Mouse (Mus musculus) MEL (cell line): Measurements from ENCODE around the gene Tmprss7. TPM values are rescaled to one million over a fixed set of nuclear protein-coding genes. Genes with fewer than 3 reads are reported as not detected.
A peak's percentile ranks its signal among the peaks of the same experiment; 100 is the strongest.

Experiments used
- DNase-seq: peaks from one replicate; pipeline ENCODE4 v3.0.0; 2011; ENCODE audit warnings: low read depth, low spot score
- H3K27ac ChIP-seq: 2 replicates; pipeline ENCODE4 v1.5.1; 2012; ENCODE audit warnings: low read depth, mild to moderate bottlenecking, control low read depth, low read length, moderate library complexity; ENCODE audit not compliant: control insufficient read depth
- H3K27me3 ChIP-seq, 2 experiments: fragments of 150-350 bp in 1 of 2; sonication (generic) in 1 of 2; 2 replicates each; pipeline ENCODE4 v1.6.1; 2012; ENCODE audit warnings: low read length in 2 of 2, mild to moderate bottlenecking in 2 of 2, improper control_type of control experiment in 1 of 2, moderate library complexity in 1 of 2; ENCODE audit not compliant: insufficient read depth in 2 of 2, control insufficient read depth in 1 of 2
- H3K36me3 ChIP-seq, 2 experiments: 2 replicates each; pipeline ENCODE4 v1.6.1; 2012 to 2014; ENCODE audit warnings: low read length in 2 of 2, improper control_type of control experiment in 1 of 2, inconsistent platforms in 1 of 2, mild to moderate bottlenecking in 1 of 2; ENCODE audit not compliant: insufficient read depth in 2 of 2, control insufficient read depth in 1 of 2
- H3K4me1 ChIP-seq, 2 experiments: fragments of 150-350 bp in 1 of 2; sonication (generic) in 1 of 2; 2 replicates each; pipeline ENCODE4 v1.6.1; 2012; ENCODE audit warnings: low read length in 2 of 2, improper control_type of control experiment in 1 of 2, mild to moderate bottlenecking in 1 of 2; ENCODE audit not compliant: insufficient read depth in 2 of 2, control insufficient read depth in 1 of 2
- H3K4me3 ChIP-seq, 2 experiments: fragments of 150-350 bp in 1 of 2; sonication (generic) in 1 of 2; 2 replicates each; pipeline ENCODE4 v1.5.1; 2012; ENCODE audit warnings: low read depth in 2 of 2, low read length in 2 of 2, mild to moderate bottlenecking in 2 of 2, moderate library complexity in 2 of 2, control low read depth in 1 of 2, improper control_type of control experiment in 1 of 2; ENCODE audit not compliant: control insufficient read depth in 1 of 2, insufficient read depth in 1 of 2
- H3K79me2 ChIP-seq: 2 replicates; pipeline ENCODE4 v1.6.1; 2012; ENCODE audit warnings: mild to moderate bottlenecking, low read length, moderate library complexity; ENCODE audit not compliant: control insufficient read depth, poor library complexity, insufficient read depth
- H3K9ac ChIP-seq: 2 replicates; pipeline ENCODE4 v1.6.1; 2012; ENCODE audit warnings: low read depth, mild to moderate bottlenecking, control low read depth, low read length, moderate library complexity; ENCODE audit not compliant: control insufficient read depth, poor library complexity, severe bottlenecking
- H3K9me3 ChIP-seq: fragments of 150-350 bp; sonication (generic); replicated peaks from 2 replicates; pipeline ENCODE4 v1.6.1; 2012; ENCODE audit warnings: mild to moderate bottlenecking, low read length, improper control_type of control experiment, moderate library complexity; ENCODE audit not compliant: insufficient read depth
- BHLHE40 ChIP-seq: IDR thresholded peaks from 2 replicates; pipeline ENCODE4 v1.6.1; 2012; ENCODE audit warnings: low read depth, mild to moderate bottlenecking, inconsistent platforms, low read length, improper control_type of control experiment, borderline replicate concordance
- CHD1 ChIP-seq: IDR thresholded peaks from 2 replicates; pipeline ENCODE4 v1.6.1; 2012; ENCODE audit warnings: low read depth, mild to moderate bottlenecking, inconsistent platforms, low read length, improper control_type of control experiment
- CTCF ChIP-seq, 3 experiments: IDR thresholded peaks in 2 of 3; conservative IDR thresholded peaks in 1 of 3; 2 replicates each; pipeline ENCODE4 v1.5.1; 2011 to 2012; ENCODE audit warnings: low read length in 3 of 3, low read depth in 2 of 3, mild to moderate bottlenecking in 2 of 3, improper control_type of control experiment in 1 of 3, inconsistent platforms in 1 of 3, mixed read lengths in 1 of 3, moderate library complexity in 1 of 3; ENCODE audit not compliant: control insufficient read depth in 1 of 3, insufficient read depth in 1 of 3, poor library complexity in 1 of 3, severe bottlenecking in 1 of 3
- GABPA ChIP-seq: IDR thresholded peaks from 2 replicates; pipeline ENCODE4 v1.6.1; 2012; ENCODE audit warnings: low read depth, mild to moderate bottlenecking, inconsistent platforms, low read length, improper control_type of control experiment, moderate library complexity
- GATA1 ChIP-seq: IDR thresholded peaks from 2 replicates; pipeline ENCODE4 v1.6.1; 2011; ENCODE audit warnings: low read depth, low read length, improper control_type of control experiment
- MXI1 ChIP-seq: IDR thresholded peaks from 2 replicates; pipeline ENCODE4 v1.6.1; 2011; ENCODE audit warnings: mild to moderate bottlenecking, low read depth, low read length, improper control_type of control experiment
- NELFE ChIP-seq: IDR thresholded peaks from 2 replicates; pipeline ENCODE4 v1.6.1; 2011; ENCODE audit warnings: low read depth, low read length, improper control_type of control experiment
- POLR2A ChIP-seq, 2 experiments: IDR thresholded peaks; 2 replicates each; pipeline ENCODE4 v1.6.1; 2011 to 2012; ENCODE audit warnings: low read length in 2 of 2, mild to moderate bottlenecking in 2 of 2, control low read depth in 1 of 2, improper control_type of control experiment in 1 of 2, low read depth in 1 of 2, moderate library complexity in 1 of 2; ENCODE audit not compliant: control insufficient read depth in 1 of 2, insufficient read depth in 1 of 2, poor library complexity in 1 of 2
- POLR2AphosphoS5 ChIP-seq: IDR thresholded peaks from 2 replicates; pipeline ENCODE4 v1.6.1; 2012; ENCODE audit warnings: low read depth, borderline replicate concordance, mild to moderate bottlenecking, inconsistent platforms, low read length, moderate library complexity, mixed read lengths
- RAD21 ChIP-seq: IDR thresholded peaks from 2 replicates; pipeline ENCODE4 v1.6.1; 2011; ENCODE audit warnings: mild to moderate bottlenecking, low read depth, low read length, improper control_type of control experiment
- RCOR1 ChIP-seq: IDR thresholded peaks from 2 replicates; pipeline ENCODE4 v1.6.1; 2012; ENCODE audit warnings: low read depth, mild to moderate bottlenecking, inconsistent platforms, low read length, improper control_type of control experiment
- SIN3A ChIP-seq: IDR thresholded peaks from 2 replicates; pipeline ENCODE4 v1.6.1; 2012; ENCODE audit warnings: low read length, improper control_type of control experiment, inconsistent platforms
- SMC3 ChIP-seq: IDR thresholded peaks from 2 replicates; pipeline ENCODE4 v1.6.1; 2011; ENCODE audit warnings: low read depth, low read length, improper control_type of control experiment
- TAL1 ChIP-seq: IDR thresholded peaks from 2 replicates; pipeline ENCODE4 v1.6.1; 2012; ENCODE audit warnings: mild to moderate bottlenecking, inconsistent platforms, low read length, moderate library complexity, mixed read lengths
- TBP ChIP-seq: IDR thresholded peaks from 2 replicates; pipeline ENCODE4 v1.8.0; 2011; ENCODE audit warnings: low read depth, low read length, improper control_type of control experiment
- TCF12 ChIP-seq: IDR thresholded peaks from 2 replicates; pipeline ENCODE4 v1.6.1; 2014; ENCODE audit warnings: low read depth, mild to moderate bottlenecking, inconsistent platforms, low read length, improper control_type of control experiment, moderate library complexity
- USF1 ChIP-seq: IDR thresholded peaks from 2 replicates; pipeline ENCODE4 v1.6.1; 2014; ENCODE audit warnings: low read depth, mild to moderate bottlenecking, inconsistent platforms, low read length, improper control_type of control experiment, moderate library complexity
- ZC3H11A ChIP-seq: IDR thresholded peaks from 2 replicates; pipeline ENCODE4 v1.6.1; 2012; ENCODE audit warnings: low read depth, mild to moderate bottlenecking, inconsistent platforms, low read length, improper control_type of control experiment
- ZMIZ1 ChIP-seq: IDR thresholded peaks from 2 replicates; pipeline ENCODE4 v1.6.1; 2012; ENCODE audit warnings: low read depth, mild to moderate bottlenecking, inconsistent platforms, low read length, improper control_type of control experiment, moderate library complexity
- ZNF384 ChIP-seq: IDR thresholded peaks from 2 replicates; pipeline ENCODE4 v1.6.1; 2012; ENCODE audit warnings: low read depth, mild to moderate bottlenecking, inconsistent platforms, low read length, improper control_type of control experiment
- polyA plus RNA-seq, 2 experiments: library from polyadenylated mRNA; stranded (reverse) in 1 of 2; unstranded in 1 of 2; fragments of >175 nt in 1 of 2; fragments of >200 nt in 1 of 2; gene quantifications; 2 replicates each; pipeline versions ENCODE4 v1.2.1 to v1.2.4; 2012; ENCODE audit warnings: low replicate concordance in 2 of 2, low read depth in 1 of 2; ENCODE audit not compliant: insufficient read length in 2 of 2, insufficient read depth in 1 of 2, missing spikeins in 1 of 2
- total RNA-seq: library from RNA; depleted of rRNA; stranded (reverse); fragments of 300-350 nt; gene quantifications from 2 replicates; pipeline ENCODE4 v1.2.3, GENCODE M21; 2012

Tmprss7 gene
- total and polyA plus RNA-seq, 3 experiments, result 0.04 TPM; not detected in 1

DNA sequence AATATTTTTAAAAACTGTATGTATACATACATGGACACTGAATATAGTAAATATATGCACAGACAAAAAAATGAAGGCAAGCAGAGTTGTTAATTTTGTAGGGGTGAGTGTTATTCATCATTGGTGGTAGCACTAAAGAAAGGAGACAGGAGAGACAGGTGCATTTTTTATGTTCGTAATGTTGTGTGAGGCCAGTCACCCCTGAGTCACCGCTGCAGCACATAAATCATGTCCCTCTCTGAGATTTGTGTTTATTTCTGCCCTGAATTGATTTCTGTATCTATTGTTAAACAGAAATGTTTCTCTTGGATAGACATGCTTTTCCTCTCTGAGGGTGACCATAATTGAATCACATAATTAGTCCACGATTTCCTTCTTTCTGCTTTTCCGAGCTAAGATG, 61.0 kb downstream of the Tmprss7 start:
- Histone ChIP-seq H3K27ac (no peak overlapping the region), H3K4me1 (no peaks in the 10 kb centered on the region), H3K36me3 (no peaks in the 10 kb centered on the region), H3K79me2 (no peaks in the 10 kb centered on the region), H3K9me3 (no peaks in the 10 kb centered on the region), H3K9ac (no peak overlapping the region), H3K27me3 (no peaks in the 10 kb centered on the region; a peak in 1 of 4 replicates), H3K4me3 (no peak overlapping the region)
- DNase-seq, result no peak
- TF ChIP-seq RCOR1 (no peak), MXI1 (no peak), POLR2AphosphoS5 (no peak), NELFE (no peak), POLR2A (IDR thresholded peaks at IDR 0.05; ENCODE audit: control insufficient read depth in 1 of 2, insufficient read depth in 1 of 2, low read depth in 1 of 2, low read length in 2 of 2, poor library complexity in 1 of 2) (no peak)

DNA sequence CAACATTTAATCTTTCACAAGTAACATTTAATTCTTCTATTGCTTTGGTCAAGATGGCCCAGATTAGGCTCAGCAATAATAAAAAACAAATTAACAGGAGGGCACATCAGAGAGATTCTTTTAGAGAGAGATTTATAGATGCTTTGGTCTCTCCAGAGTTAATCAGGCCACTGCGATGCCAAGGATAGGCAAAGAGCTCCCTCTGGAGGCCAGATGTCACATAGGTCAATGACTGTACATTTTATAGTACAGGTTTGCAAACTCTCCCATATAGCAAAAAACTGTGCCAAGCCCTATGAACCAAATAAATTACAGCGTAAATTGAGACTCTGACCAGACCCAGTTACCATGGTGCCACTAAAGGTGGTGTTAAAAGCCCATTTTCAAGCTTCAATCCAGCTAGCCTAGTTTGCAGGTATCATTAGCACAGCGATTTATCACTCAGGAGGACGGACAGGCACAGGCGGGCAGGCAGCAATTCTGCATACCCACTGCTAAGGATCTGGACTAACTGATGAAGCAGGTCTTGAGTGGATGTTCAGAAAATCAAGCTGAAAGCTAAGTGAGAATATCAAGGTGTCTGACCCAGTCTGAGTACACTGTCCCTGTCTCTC, 63.0 kb downstream of the Tmprss7 start:
- Histone ChIP-seq H3K27me3 (no peaks in the 10 kb centered on the region), H3K27ac (no peak overlapping the region), H3K9ac (no peak overlapping the region), H3K4me1 (no peaks in the 10 kb centered on the region), H3K9me3 (no peaks in the 10 kb centered on the region), H3K79me2 (no peaks in the 10 kb centered on the region)
- peak; percentile 70 for DNase-seq
- TF ChIP-seq POLR2AphosphoS5 (no peak), CHD1 (no peak), BHLHE40 (no peak), CTCF (IDR thresholded peaks at IDR 0.05 in 2 of 3, conservative IDR thresholded peaks at IDR 0.05 in 1 of 3; ENCODE audit: control insufficient read depth in 1 of 3, insufficient read depth in 1 of 3, low read depth in 2 of 3, low read length in 3 of 3, poor library complexity in 1 of 3, severe bottlenecking in 1 of 3) (peak; percentile 69 to 88 (median 73)), ZC3H11A (peak; percentile 84), SMC3 (peak; percentile 86), TBP (no peak), SIN3A (no peak), GATA1 (no peak), GABPA (no peak), ZMIZ1 (no peak), MXI1 (no peak), USF1 (no peak), TAL1 (no peak), ZNF384 (no peak), TCF12 (no peak), RAD21 (peak; percentile 92)
- TF ChIP-seq, all 39 proteins: peak for 4
- Histone ChIP-seq H3K36me3 (no peaks in the 10 kb centered on the region), H3K4me3 (no peak overlapping the region)
